Mouse (Mus musculus): Measurements from ENCODE around the gene Atf7.

Gene Atf7

GRCm38 (mm10) chr15:102501084-102501814, 124.0 kb downstream of the Atf7 start:
- DNase-seq (ENCODE audit: extremely low spot score, low read depth, low spot score) = no peak

DNA sequence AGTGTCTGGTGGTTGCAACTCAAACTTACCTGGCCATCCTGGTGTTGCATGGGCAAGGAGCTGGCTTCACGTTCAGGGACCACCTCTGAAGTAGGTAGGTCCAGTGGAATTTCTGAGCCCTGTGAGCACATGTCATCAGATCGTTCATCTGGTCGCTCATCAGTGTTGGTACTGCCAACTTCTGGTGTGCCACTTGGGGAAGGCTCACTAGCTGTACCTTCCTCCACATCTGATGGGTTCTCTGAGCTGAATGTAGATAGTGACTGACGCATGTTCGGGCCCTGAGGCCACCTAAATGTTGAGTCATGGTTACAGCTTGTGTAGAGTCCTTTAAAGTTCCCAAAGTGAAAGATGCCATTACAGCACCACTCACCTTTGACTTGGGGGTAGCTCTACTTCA, 124.8 kb downstream of the Atf7 start:
- no peak for DNase-seq (ENCODE audit: extremely low spot score, low read depth, low spot score)

DNA sequence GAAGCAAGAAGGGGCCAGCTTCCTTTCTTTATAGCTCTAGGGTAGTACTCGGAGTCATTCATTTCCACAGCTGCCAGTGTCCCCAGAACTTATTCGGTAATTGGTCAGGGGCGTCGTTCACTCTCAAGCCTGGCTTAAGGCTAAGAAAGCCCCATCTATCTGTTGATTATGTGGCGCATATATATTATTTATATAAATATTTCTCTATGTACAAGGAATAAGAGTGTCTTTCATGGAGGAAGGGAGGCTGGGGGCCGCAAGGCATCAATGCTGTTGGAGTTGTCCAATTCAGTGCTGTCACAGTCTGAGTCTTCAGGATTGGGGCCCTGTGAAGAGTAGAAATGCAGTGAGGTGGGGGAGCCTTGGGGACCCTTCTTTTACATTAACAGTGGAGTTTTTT, 125.4 kb downstream of the Atf7 start:
- no peak for DNase-seq (ENCODE audit: extremely low spot score, low read depth, low spot score)

GRCm38 (mm10) chr15:102499370-102499769, 125.9 kb downstream of the Atf7 start:
- no peak for DNase-seq (ENCODE audit: extremely low spot score, low read depth, low spot score)

DNA sequence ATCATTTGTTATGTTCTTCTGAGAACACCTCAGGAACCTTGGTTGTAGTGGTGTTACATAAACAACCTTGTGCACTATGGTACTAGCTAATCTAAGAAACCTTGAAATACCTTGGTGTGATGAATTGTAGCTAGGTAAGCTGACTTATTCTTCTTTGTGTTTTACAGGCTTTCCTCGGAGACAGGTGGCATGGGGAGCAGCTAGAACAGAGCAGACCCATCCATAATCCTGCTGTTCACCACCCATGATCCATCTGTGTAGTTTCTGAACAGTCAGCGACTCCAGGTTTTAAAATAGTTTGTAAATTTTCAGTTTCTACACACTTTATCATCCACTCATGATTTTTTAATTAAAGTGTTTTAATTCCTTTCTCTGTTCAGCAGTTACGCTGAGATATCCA, 126.9 kb downstream of the Atf7 start:
- no peak for DNase-seq (ENCODE audit: extremely low spot score, low read depth, low spot score)

GRCm38 (mm10) chr15:102487664-102488063, 137.6 kb downstream of the Atf7 start:
- no peak for DNase-seq (ENCODE audit: extremely low spot score, low read depth, low spot score)

GRCm38 (mm10) chr15:102485853-102486252, 139.4 kb downstream of the Atf7 start:
- DNase-seq (ENCODE audit: extremely low spot score, low read depth, low spot score) = no peak

GRCm38 (mm10) chr15:102483136-102483535, 142.1 kb downstream of the Atf7 start:
- DNase-seq (ENCODE audit: extremely low spot score, low read depth, low spot score) = no peak
